Mouse (Mus musculus): ENCODE measurements around the gene Prelid1.

DNA sequence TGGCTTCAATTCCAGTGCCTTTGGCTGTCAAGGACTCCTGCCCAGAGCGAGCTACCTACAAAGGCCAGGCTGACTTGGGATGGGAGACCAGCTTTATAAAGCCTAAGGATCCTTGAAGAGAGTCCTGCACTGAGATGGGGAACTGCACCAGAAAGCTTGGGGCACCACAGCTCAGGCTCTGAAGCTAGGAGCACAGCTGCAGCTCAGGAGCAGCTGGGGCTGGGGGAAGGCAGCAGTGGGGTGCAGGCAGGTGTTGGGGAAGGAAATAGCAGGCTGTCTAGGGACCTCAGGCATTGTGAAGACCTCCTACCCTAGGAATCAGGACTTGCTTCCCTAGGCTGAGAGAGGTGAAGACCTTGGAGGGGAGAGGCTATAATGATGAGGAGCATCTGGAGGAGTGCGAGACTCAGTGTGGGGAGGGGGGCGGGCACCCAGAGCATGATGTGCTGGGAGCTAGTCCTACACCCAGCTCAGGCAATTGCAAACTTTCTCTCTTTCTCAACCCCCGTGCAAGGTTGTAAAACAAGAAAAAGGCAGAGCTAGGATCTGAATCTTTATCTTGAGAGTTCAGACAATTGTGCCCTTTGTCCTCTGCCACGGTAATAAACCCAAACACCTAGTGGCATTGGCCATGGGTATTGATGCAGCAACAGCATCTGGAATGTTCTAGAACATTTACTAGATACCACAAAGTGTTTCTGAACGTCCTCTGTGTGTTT lies 54.1 kb downstream of the Prelid1 start:
- TF ChIP-seq GATA1 (IDR thresholded peaks at IDR 0.05; ENCODE audit: borderline replicate concordance, low read length) (no peak), CTCF (IDR thresholded peaks at IDR 0.05; ENCODE audit: low read depth, low read length) (no peak), TAL1 (conservative IDR thresholded peaks at IDR 0.05; ENCODE audit: low read depth, low read length) (no peak), POLR2AphosphoS5 (IDR thresholded peaks at IDR 0.05; ENCODE audit: insufficient replicate concordance, low read depth, low read length) (no peak), GATA2 (IDR thresholded peaks at IDR 0.05; ENCODE audit: borderline replicate concordance, low read depth, low read length) (no peak)
